Mouse (Mus musculus) ES-Bruce4 (cell line): Measurements from ENCODE around the gene BC034090. TPM values are rescaled to one million over a fixed set of nuclear protein-coding genes. Genes with fewer than 3 reads are reported as not detected.
"Not testable (repeated sequence)": the region's sequence is repeated elsewhere in the genome, so short reads cannot be mapped to it uniquely, and the experiment has no call there.

Source experiments
- H3K27ac ChIP-seq: 2 replicates; pipeline ENCODE4 v1.5.1; 2012; ENCODE audit warnings: low read length, inconsistent platforms; ENCODE audit not compliant: insufficient read depth
- H3K27me3 ChIP-seq: 2 replicates; pipeline ENCODE4 v1.6.1; 2012; ENCODE audit warnings: mild to moderate bottlenecking, low read length, inconsistent platforms; ENCODE audit not compliant: control insufficient read depth, poor library complexity, insufficient read depth, severe bottlenecking
- H3K36me3 ChIP-seq: 2 replicates; pipeline ENCODE4 v1.6.1; 2012; ENCODE audit warnings: inconsistent platforms, mild to moderate bottlenecking, low read length, moderate library complexity; ENCODE audit not compliant: control insufficient read depth, poor library complexity, insufficient read depth, severe bottlenecking
- H3K4me1 ChIP-seq: one replicate; pipeline ENCODE4 v1.8.1; 2011; ENCODE audit warnings: low read length; ENCODE audit not compliant: control insufficient read depth, insufficient read depth
- H3K4me3 ChIP-seq: 2 replicates; pipeline ENCODE4 v1.5.1; 2011; ENCODE audit warnings: low read depth, mild to moderate bottlenecking, low read length
- H3K9ac ChIP-seq: 2 replicates; pipeline ENCODE4 v1.6.1; 2012; ENCODE audit warnings: low read depth, mild to moderate bottlenecking, inconsistent platforms; ENCODE audit not compliant: poor library complexity, severe bottlenecking
- H3K9me3 ChIP-seq: replicated peaks from 2 replicates; pipeline ENCODE4 v1.6.1; 2012; ENCODE audit warnings: mild to moderate bottlenecking, low read length, inconsistent platforms; ENCODE audit not compliant: control insufficient read depth, poor library complexity, insufficient read depth, severe bottlenecking
- CTCF ChIP-seq: IDR thresholded peaks from one replicate; pipeline ENCODE4 v1.8.1; 2011; ENCODE audit warnings: low read depth, low read length
- EP300 ChIP-seq: IDR thresholded peaks from 2 replicates; pipeline ENCODE4 v1.6.1; 2011; ENCODE audit warnings: low read depth, low read length; ENCODE audit not compliant: insufficient read depth
- POLR2A ChIP-seq: IDR thresholded peaks from one replicate; pipeline ENCODE4 v1.8.1; 2011; ENCODE audit warnings: low read length; ENCODE audit not compliant: insufficient read depth
- polyA plus RNA-seq: library from polyadenylated mRNA; stranded (reverse); fragments of >200 nt; gene quantifications from 2 replicates; pipeline ENCODE4 v1.2.4, GENCODE M21; 2011; ENCODE audit warnings: low read depth; ENCODE audit not compliant: missing spikeins, insufficient read depth, insufficient read length

The BC034090 gene
- polyA plus RNA-seq, 1 experiment = 8.4 TPM

DNA sequence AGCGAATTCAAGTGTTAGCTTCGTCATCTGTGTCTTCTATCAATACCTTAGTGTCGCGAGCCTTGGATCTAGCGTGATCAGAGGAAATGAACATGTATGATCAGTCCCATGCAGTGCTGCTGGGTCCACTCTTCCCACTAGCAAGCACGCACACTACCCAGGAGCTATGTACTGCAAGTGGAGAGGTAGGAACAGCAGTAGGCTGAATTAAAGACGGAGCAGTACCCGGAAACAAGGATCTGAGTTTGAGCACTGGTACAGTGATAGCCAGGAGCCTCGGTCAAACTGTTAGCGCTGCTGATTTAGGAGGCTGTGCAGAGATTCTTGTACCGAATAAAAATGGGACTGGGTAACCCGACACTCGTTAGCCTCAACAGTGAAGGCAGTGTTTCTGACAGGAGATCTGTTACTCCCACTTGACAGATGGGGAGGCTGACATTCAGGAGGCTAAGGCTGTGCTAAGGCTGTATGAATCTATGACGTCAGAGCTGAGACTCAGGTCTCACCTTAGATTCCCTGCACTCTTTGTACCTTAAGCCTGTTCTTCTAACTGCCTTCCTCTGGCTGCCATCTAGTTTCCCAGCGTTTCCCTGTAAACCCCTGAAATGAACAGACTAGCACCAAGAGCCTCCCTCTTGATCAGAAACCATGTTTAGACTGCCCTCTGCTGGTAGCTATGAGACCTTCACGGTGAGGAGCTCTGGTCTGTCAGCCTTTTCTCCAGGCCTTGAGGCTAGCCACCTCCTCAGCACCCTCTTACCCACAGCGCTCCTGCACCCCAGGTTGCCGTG, 37.0 kb upstream of the BC034090 start:
- Histone ChIP-seq H3K27ac (no peak overlapping the region), H3K9me3 (no peaks in the 10 kb centered on the region; the same call in 1 of the 2 replicates), H3K9ac (no peak overlapping the region), H3K27me3 (no peaks in the 10 kb centered on the region), H3K4me3 (no peak overlapping the region), H3K36me3 (no peaks in the 10 kb centered on the region), H3K4me1 (no peaks in the 10 kb centered on the region)
- TF ChIP-seq POLR2A = no peak
- peak; percentile 74 for TF ChIP-seq CTCF

DNA sequence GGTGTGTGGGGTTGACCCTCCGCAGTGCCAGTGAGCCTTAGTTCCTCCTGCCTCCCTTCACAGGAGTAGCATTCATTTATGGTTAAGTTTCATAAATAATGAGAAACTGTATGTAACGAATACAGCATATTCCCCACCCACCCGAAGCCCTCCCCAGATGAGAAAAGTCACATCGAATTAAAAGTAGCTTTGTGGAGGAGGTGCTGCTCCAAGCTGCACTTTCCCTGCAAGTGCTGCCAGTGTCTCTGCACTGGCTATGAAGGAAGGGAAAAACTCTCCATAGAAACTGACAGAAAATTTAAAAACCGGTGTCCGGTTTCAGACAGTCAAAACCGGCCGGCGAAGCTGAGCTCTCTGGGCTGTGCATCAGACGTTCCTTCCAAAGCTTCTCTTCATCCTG, 36.1 kb upstream of the BC034090 start:
- no peaks in the 10 kb centered on the region for H3K27me3 ChIP-seq

DNA sequence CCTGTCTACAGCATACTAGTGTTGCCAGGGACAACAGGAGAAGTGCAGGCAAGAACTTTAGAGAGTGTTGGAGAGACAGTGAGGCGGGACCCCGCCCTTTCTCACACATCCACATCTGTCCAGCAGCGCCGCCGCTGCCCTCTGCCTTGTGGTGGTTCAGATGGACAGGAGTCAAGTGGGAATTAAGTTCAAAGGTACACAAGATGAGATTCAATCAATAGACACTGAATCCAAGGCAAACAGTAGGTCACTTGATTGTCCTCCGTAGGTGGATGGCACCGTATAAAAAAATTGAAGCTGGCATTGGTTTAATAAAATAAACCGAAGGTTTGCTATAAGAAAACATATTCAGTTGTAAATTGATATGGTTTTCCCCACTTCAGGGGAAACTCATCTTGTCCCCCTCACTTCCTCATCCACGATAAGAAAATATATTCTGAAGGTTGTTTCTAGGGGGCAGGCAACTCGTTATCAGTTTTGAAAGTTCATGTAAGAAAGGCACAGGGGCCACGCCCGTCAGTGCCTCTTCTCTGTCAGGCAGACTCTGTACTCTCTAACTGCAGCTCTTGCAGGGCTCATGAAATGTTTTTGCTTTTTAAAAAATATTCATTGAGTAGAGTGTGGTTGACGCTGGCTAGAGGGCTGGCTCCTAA, 32.3 kb upstream of the BC034090 start:
- Histone ChIP-seq H3K9ac (no peak overlapping the region), H3K27ac (no peak overlapping the region), H3K4me1 (no peaks in the 10 kb centered on the region), H3K36me3 (no peaks in the 10 kb centered on the region), H3K9me3 (no peaks in the 10 kb centered on the region; the same call in 1 of the 2 replicates), H3K27me3 (no peaks in the 10 kb centered on the region), H3K4me3 (no peak overlapping the region)
- no peak for TF ChIP-seq POLR2A
- no peak for TF ChIP-seq EP300
- no peak for TF ChIP-seq CTCF

More for the DNA sequence above, 36.1 kb upstream of the BC034090 start:
- Histone ChIP-seq H3K4me1 (no peaks in the 10 kb centered on the region), H3K27ac (no peak overlapping the region), H3K4me3 (no peak overlapping the region), H3K9me3 (no peaks in the 10 kb centered on the region; the same call in 1 of the 2 replicates), H3K9ac (no peak overlapping the region), H3K36me3 (no peaks in the 10 kb centered on the region)
- TF ChIP-seq POLR2A = no peak
- TF ChIP-seq CTCF = no peak
- no peak for TF ChIP-seq EP300

DNA sequence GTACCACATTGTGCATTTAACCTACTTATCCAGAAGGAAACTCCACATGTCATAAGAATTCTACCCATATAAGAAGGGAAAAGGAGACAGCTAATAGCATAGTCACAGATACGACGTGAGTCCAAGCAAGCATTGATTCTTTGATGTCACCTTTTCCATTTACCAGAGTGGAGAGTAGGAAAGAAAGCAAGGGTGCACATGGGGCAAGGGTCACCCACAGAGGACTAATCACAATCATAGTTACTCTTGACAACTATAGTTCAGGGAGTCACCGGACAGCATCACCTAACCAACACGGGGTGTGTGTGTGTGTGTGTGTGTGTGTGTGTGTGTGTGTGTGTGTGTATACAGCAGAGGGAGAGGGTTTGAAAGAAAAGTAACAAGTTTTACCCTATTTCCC, 31.5 kb upstream of the BC034090 start:
- Histone ChIP-seq H3K27me3 (no peaks in the 10 kb centered on the region), H3K9ac (no peak overlapping the region), H3K36me3 (no peaks in the 10 kb centered on the region), H3K4me1 (no peaks in the 10 kb centered on the region), H3K27ac (no peak overlapping the region), H3K9me3 (no peaks in the 10 kb centered on the region; the same call in 1 of the 2 replicates), H3K4me3 (no peak overlapping the region)
- TF ChIP-seq CTCF = no peak
- TF ChIP-seq POLR2A = no peak
- no peak for TF ChIP-seq EP300

DNA sequence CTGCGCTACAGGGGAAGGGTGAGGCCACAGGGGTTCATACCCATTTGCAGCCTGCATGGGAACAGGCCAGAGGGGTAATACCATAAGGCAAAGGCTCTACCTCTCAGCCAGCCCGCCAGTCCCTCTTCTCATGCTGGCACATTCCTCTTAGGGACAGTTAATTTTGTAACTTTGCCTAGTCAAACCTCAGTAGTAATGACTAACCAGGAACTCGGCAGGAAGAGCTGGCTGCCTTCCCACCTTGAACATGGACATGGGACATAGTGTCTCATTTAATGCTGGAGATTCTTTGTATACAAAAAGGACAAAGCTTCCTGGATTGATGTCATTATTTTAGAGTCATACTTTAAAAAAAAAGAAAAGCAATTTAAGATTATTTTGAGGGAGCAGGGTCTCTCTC, 30.7 kb upstream of the BC034090 start:
- H3K9ac ChIP-seq = no peak overlapping the region
- no peaks in the 10 kb centered on the region; the same call in 1 of the 2 replicates for H3K9me3 ChIP-seq
- no peak for TF ChIP-seq POLR2A
- TF ChIP-seq EP300 = no peak
- TF ChIP-seq CTCF = no peak
- H3K27ac ChIP-seq = no peak overlapping the region
- H3K4me3 ChIP-seq = no peak overlapping the region
- H3K36me3 ChIP-seq = no peaks in the 10 kb centered on the region
- no peaks in the 10 kb centered on the region for H3K4me1 ChIP-seq
- no peaks in the 10 kb centered on the region for H3K27me3 ChIP-seq

DNA sequence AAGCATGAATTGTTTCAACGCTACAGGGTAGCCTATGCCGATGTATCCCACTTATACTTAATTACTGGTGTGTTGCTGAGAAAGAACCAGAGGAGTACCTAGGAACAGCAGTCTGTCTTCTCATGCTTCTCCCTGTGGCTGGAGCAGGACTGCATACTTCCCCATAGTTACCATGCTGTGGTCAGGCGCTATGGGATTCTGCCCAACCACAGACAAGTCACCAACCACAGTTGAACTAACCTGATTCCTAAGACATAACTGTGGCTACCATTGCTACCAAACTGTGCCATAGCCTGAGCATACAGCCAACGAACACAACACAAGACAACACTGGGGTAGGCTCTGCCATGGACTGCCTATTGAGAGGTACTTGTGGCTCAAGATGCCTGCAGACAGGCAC, 28.7 kb upstream of the BC034090 start:
- Histone ChIP-seq H3K4me1 (no peaks in the 10 kb centered on the region), H3K9me3 (peaks cover 2% of the 10 kb centered on the region; the same call in 1 of the 2 replicates), H3K4me3 (no peak overlapping the region), H3K9ac (no peak overlapping the region), H3K27ac (no peak overlapping the region), H3K27me3 (no peaks in the 10 kb centered on the region), H3K36me3 (no peaks in the 10 kb centered on the region)
- no peak for TF ChIP-seq POLR2A
- TF ChIP-seq CTCF = no peak
- no peak for TF ChIP-seq EP300

DNA sequence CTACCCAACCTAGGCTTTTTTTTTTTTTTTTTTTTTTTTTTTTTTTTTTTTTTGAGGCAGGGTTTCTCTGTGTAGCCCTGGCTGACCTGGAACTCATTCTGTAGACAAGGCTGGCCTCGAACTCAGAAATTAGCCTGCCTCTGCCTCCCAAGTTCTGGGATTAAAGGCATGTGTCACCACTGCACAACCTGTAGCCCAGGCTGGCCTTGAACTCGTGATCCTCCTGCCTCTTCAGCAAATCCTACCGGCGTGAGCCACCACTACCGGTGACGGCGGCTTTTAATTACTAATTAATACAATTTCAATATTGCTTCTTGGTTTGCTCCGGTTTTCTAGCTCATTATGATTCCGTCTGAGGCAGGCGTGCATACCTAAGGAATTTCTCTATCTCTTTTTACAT, 18.3 kb upstream of the BC034090 start:
- H3K9ac ChIP-seq, H3K4me3 ChIP-seq, H3K27me3 ChIP-seq, H3K27ac ChIP-seq, H3K9me3 ChIP-seq, H3K36me3 ChIP-seq, H3K4me1 ChIP-seq: not testable (repeated sequence)
